Mouse (Mus musculus): ENCODE results near the gene Pmel. TPM values are rescaled to one million over a fixed set of nuclear protein-coding genes. Genes with fewer than 3 reads are reported as not detected.
A peak's percentile ranks its signal among the peaks of the same experiment; 100 is the strongest.

Gene Pmel
- total and polyA plus RNA-seq, 3 experiments = 5.3 to 9.4 (median 7.1) TPM

DNA sequence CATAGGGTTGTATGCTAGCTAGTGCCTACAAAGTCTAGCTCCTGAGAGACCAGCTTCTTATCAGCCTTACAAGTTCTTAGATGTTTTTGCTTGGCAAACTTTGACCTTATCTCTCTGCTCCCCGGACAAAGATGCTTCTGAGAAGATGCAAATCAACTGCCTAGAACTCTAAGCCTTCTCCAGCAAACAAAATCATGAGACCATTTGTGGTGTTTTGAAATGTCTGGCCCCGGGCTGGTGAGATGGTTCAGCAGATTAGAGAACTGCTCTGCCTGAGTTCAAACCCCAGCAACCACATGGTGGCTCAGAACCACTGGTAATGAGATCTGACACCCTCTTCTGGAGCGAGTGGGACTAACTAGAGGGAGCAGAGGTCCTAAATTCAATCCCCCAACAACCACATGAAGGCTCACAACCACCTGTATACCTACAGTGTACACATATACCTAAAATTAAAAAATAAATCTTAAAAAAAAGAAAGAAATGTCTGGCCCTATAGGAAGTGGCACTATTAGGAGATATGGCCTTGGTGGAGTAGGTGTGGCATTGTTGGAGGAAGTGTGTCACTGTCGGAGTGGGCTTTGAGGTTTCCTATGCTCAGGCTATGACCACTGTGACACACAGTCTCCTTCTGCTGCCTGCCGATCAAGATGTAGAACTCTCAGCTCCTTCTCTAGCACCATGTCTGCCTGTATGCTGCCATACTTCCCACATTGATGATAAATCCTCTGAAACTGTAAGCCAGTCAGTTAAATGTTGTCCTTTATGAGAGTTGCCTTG lies 40.4 kb upstream of the Pmel start:
- in situ Hi-C loops (cut with MboI; ENCODE audit: low pct_ligation_motif_present, low pct_unique_long_range_greater_than_20kb, low sequenced_read_pairs) = no loop called here
- dilution Hi-C loops (cut with MboI; ENCODE audit: extremely low pct_ligation_motif_present, extremely low pct_unique_long_range_greater_than_20kb, low sequenced_read_pairs) = no loop called here
- Histone ChIP-seq H3K4me2 (ENCODE audit: insufficient read depth, low read depth, poor library complexity, severe bottlenecking) (no peak overlapping the region), H3K27ac (ENCODE audit: insufficient read depth, low read depth) (no peak overlapping the region), H3K4me3 (replicated peaks in 1 of 3; ENCODE audit: low read depth in 2 of 3, low read length in 2 of 3, poor library complexity in 1 of 3) (no peak overlapping the region), H3K9ac (ENCODE audit: insufficient read depth, low read depth) (no peak overlapping the region), H3K36me3 (replicated peaks in 1 of 2; ENCODE audit: control insufficient read depth in 1 of 2, insufficient read depth in 1 of 2, low read length in 1 of 2) (no peaks in the 10 kb centered on the region), H3K79me2 (replicated peaks; ENCODE audit: control insufficient read depth, extremely low read depth, insufficient read depth, poor library complexity, severe bottlenecking) (no peaks in the 10 kb centered on the region), H3K4me1 (ENCODE audit: control insufficient read depth in 1 of 2, insufficient read depth in 2 of 2) (peaks cover 3 to 11% of the 10 kb centered on the region in 2 experiments; a peak in 2 of 4 replicates), H3K9me3 (replicated peaks; ENCODE audit: low read length) (no peaks in the 10 kb centered on the region), H3K27me3 (replicated peaks) (peaks cover 2% of the 10 kb centered on the region)
- TF ChIP-seq CTCF (conservative IDR thresholded peaks at IDR 0.05 in 1 of 2, IDR thresholded peaks at IDR 0.05 in 1 of 2; ENCODE audit: low read depth in 2 of 2, low read length in 2 of 2) (peak in 1 of 2 experiments; percentile 28; a peak in 2 of 4 replicates), BHLHE40 (IDR thresholded peaks at IDR 0.05; ENCODE audit: low read depth, low read length) (no peak)
- DNase-seq (ENCODE audit: extremely low read depth) = no peak

DNA sequence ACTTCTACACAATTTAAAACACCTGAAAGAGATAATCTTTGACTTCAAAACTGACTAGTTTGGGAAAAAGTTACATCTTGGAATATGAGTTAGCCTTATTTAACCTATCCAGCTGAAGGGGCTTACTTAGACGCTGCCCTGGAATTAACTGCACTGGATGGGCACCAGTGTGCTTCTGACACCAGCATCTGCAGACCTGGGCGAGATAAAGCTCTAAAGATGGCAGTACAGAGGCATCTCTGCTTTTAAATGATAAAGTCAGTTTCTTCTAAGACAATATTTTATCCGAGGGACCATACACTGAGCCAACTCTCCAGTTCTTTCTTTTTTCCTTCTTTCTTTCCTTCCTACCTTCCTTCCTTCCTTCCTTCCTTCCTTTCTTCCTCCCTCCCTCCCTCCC lies 39.2 kb upstream of the Pmel start:
- H3K9me3 ChIP-seq (replicated peaks; ENCODE audit: low read length) = no peaks in the 10 kb centered on the region
- no peak overlapping the region for H3K4me3 ChIP-seq (replicated peaks in 1 of 3; ENCODE audit: low read depth in 2 of 3, low read length in 2 of 3, poor library complexity in 1 of 3)
- in situ Hi-C loops (cut with MboI; ENCODE audit: low pct_ligation_motif_present, low pct_unique_long_range_greater_than_20kb, low sequenced_read_pairs) = no loop called here
- H3K27ac ChIP-seq (ENCODE audit: insufficient read depth, low read depth) = no peak overlapping the region
- H3K79me2 ChIP-seq (replicated peaks; ENCODE audit: control insufficient read depth, extremely low read depth, insufficient read depth, poor library complexity, severe bottlenecking) = no peaks in the 10 kb centered on the region
- H3K36me3 ChIP-seq (replicated peaks in 1 of 2; ENCODE audit: control insufficient read depth in 1 of 2, insufficient read depth in 1 of 2, low read length in 1 of 2) = no peaks in the 10 kb centered on the region
- peaks cover 2% of the 10 kb centered on the region for H3K27me3 ChIP-seq (replicated peaks)
- no peak for TF ChIP-seq NRF1 (IDR thresholded peaks at IDR 0.05; ENCODE audit: low read depth, low read length)
- TF ChIP-seq ZKSCAN1 (IDR thresholded peaks at IDR 0.05; ENCODE audit: borderline replicate concordance, low read depth, low read length) = no peak
- no peak for TF ChIP-seq ZC3H11A (IDR thresholded peaks at IDR 0.05; ENCODE audit: low read depth, low read length)
- no peak for TF ChIP-seq IRF4 (IDR thresholded peaks at IDR 0.05; ENCODE audit: low read depth, low read length)
- no peak for TF ChIP-seq BHLHE40 (IDR thresholded peaks at IDR 0.05; ENCODE audit: low read depth, low read length)
- TF ChIP-seq ZMIZ1 (IDR thresholded peaks at IDR 0.05; ENCODE audit: low read depth, low read length) = no peak
- no peak for TF ChIP-seq POLR2A (IDR thresholded peaks at IDR 0.05; ENCODE audit: low read depth, low read length)
- TF ChIP-seq CTCF (conservative IDR thresholded peaks at IDR 0.05 in 1 of 2, IDR thresholded peaks at IDR 0.05 in 1 of 2; ENCODE audit: low read depth in 2 of 2, low read length in 2 of 2) = no peak
- no peak overlapping the region for H3K9ac ChIP-seq (ENCODE audit: insufficient read depth, low read depth)
- H3K4me2 ChIP-seq (ENCODE audit: insufficient read depth, low read depth, poor library complexity, severe bottlenecking) = no peak overlapping the region
- dilution Hi-C loops (cut with MboI; ENCODE audit: extremely low pct_ligation_motif_present, extremely low pct_unique_long_range_greater_than_20kb, low sequenced_read_pairs) = no loop called here
- H3K4me1 ChIP-seq (ENCODE audit: control insufficient read depth in 1 of 2, insufficient read depth in 2 of 2) = peaks cover 3 to 17% of the 10 kb centered on the region in 2 experiments; a peak in 3 of 4 replicates
- no peak for DNase-seq (ENCODE audit: extremely low read depth)

DNA sequence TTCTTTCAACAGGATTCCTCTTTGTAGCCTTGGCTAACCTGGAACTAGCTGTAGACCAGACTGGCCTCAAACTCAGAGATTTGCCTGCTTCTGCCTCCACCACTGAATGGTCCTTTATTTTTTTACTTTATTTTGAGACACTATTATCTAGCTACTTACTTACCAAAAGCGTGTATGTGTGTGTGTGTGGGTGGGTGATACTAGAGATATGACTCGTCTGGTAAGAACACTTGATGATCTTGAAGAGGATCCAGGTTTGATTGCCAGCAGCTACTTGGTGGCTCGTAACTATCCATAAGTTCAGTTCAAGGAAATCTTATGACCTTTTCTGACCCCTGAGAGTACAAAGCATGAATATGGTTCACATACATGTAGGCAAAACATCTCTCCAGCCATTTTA lies 38.7 kb upstream of the Pmel start:
- Histone ChIP-seq H3K36me3 (replicated peaks in 1 of 2; ENCODE audit: control insufficient read depth in 1 of 2, insufficient read depth in 1 of 2, low read length in 1 of 2) (no peaks in the 10 kb centered on the region), H3K4me2 (ENCODE audit: insufficient read depth, low read depth, poor library complexity, severe bottlenecking) (no peak overlapping the region), H3K27ac (ENCODE audit: insufficient read depth, low read depth) (no peak overlapping the region), H3K4me1 (ENCODE audit: control insufficient read depth in 1 of 2, insufficient read depth in 2 of 2) (peaks cover 6 to 22% of the 10 kb centered on the region in 2 experiments), H3K27me3 (replicated peaks) (peaks cover 2% of the 10 kb centered on the region), H3K9me3 (replicated peaks; ENCODE audit: low read length) (no peaks in the 10 kb centered on the region), H3K9ac (ENCODE audit: insufficient read depth, low read depth) (no peak overlapping the region), H3K4me3 (replicated peaks in 1 of 3; ENCODE audit: low read depth in 2 of 3, low read length in 2 of 3, poor library complexity in 1 of 3) (no peak overlapping the region), H3K79me2 (replicated peaks; ENCODE audit: control insufficient read depth, extremely low read depth, insufficient read depth, poor library complexity, severe bottlenecking) (no peaks in the 10 kb centered on the region)
- dilution Hi-C loops (cut with MboI; ENCODE audit: extremely low pct_ligation_motif_present, extremely low pct_unique_long_range_greater_than_20kb, low sequenced_read_pairs) (no loop called here), in situ Hi-C loops (cut with MboI; ENCODE audit: low pct_ligation_motif_present, low pct_unique_long_range_greater_than_20kb, low sequenced_read_pairs) (no loop called here)
- DNase-seq (ENCODE audit: extremely low read depth) = no peak
- TF ChIP-seq CHD2 (IDR thresholded peaks at IDR 0.05; ENCODE audit: low read length) (no peak), POLR2A (IDR thresholded peaks at IDR 0.05; ENCODE audit: low read depth, low read length) (no peak), SIN3A (IDR thresholded peaks at IDR 0.05; ENCODE audit: low read length) (no peak), NRF1 (IDR thresholded peaks at IDR 0.05; ENCODE audit: low read depth, low read length) (no peak), ELF1 (IDR thresholded peaks at IDR 0.05; ENCODE audit: low read depth, low read length) (no peak), CTCF (conservative IDR thresholded peaks at IDR 0.05 in 1 of 2, IDR thresholded peaks at IDR 0.05 in 1 of 2; ENCODE audit: low read depth in 2 of 2, low read length in 2 of 2) (no peak), ZC3H11A (IDR thresholded peaks at IDR 0.05; ENCODE audit: low read depth, low read length) (no peak), ZMIZ1 (IDR thresholded peaks at IDR 0.05; ENCODE audit: low read depth, low read length) (no peak)
